Mouse (Mus musculus): ENCODE measurements around the gene Golt1a. TPM values are rescaled to one million over a fixed set of nuclear protein-coding genes. Genes with fewer than 3 reads are reported as not detected.

Gene Golt1a
- polyA plus RNA-seq, 1 experiment from 2014 or later: 187 TPM

DNA sequence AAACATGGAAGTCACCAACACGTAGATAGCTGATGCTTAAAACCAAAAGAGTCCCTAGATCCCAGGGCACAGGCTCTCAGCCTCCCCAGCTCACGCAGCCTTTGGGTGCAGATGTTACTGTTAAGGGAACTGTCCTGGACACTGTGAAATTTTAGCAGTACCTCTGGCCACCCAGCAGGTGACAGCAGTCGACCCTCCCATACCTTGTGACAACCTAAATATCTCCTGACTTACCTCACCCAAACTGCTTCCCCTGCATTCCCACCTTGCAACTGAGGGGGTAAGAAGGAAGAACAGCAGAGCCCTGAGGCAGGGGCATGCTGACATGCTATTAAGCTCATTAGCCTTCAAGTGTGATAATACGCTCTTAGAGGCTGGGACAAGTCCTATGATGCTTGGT, 1.6 kb downstream of the Golt1a start:
- Histone ChIP-seq H3K9ac (ENCODE audit: low read depth, low read length) (no peak overlapping the region), H3K27me3 (replicated peaks; ENCODE audit: control insufficient read depth, insufficient read depth, low read length) (no peaks in the 10 kb centered on the region), H3K4me2 (replicated peaks; ENCODE audit: low read depth) (peak overlapping the region; percentile 57), H3K4me1 (replicated peaks; ENCODE audit: control insufficient read depth, insufficient read depth, low read length) (peaks cover 7% of the 10 kb centered on the region; the same call in 1 of the 2 replicates), H3K36me3 (ENCODE audit: control insufficient read depth, insufficient read depth) (no peaks in the 10 kb centered on the region), H3K9me3 (ENCODE audit: control insufficient read depth) (no peaks in the 10 kb centered on the region), H3K4me3 (ENCODE audit: low read depth, low read length) (no peak overlapping the region), H3K27ac (ENCODE audit: low read depth, low read length) (no peak overlapping the region)
- WGBS: 60% methylated on average over 4 of the region's 4 CpGs
- ATAC-seq: no peak
- TF ChIP-seq CTCF (IDR thresholded peaks at IDR 0.05; ENCODE audit: low read depth): peak; percentile 63

DNA sequence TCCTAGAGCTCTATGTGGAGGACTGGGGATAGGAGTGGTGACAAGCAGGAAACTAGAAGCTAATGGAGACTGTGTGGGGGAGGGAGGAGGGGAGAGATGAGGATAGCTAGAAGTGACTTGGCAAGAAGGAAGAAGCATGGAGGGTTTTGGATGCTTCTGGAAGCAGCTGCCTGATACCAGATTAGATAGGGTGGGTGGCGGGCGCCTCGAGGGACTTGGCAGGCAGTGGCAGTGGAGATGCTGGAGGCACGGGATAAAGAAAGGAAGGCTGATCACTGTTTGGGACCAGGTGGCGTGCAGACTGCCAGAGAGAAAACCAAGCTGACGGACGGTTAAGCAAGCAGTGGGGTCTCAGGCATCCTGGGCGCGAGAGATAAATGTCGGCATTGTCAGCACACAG, 2.3 kb downstream of the Golt1a start:
- 54% methylated on average over 10 of the region's 10 CpGs for whole genome bisulfite sequencing
- Histone ChIP-seq H3K27me3 (replicated peaks; ENCODE audit: control insufficient read depth, insufficient read depth, low read length) (no peaks in the 10 kb centered on the region), H3K36me3 (ENCODE audit: control insufficient read depth, insufficient read depth) (no peaks in the 10 kb centered on the region), H3K4me2 (replicated peaks; ENCODE audit: low read depth) (peak overlapping the region; percentile 57), H3K4me1 (replicated peaks; ENCODE audit: control insufficient read depth, insufficient read depth, low read length) (peaks cover 7% of the 10 kb centered on the region; the same call in 1 of the 2 replicates), H3K9ac (ENCODE audit: low read depth, low read length) (0 out of 2 replicates have a peak overlapping the region, but pooled peaks have one; percentile 17), H3K4me3 (ENCODE audit: low read depth, low read length) (no peak overlapping the region), H3K9me3 (ENCODE audit: control insufficient read depth) (no peaks in the 10 kb centered on the region), H3K27ac (ENCODE audit: low read depth, low read length) (no peak overlapping the region)
- no peak for ATAC-seq
- TF ChIP-seq CTCF (IDR thresholded peaks at IDR 0.05; ENCODE audit: low read depth): no peak

- no peak overlapping the region for H3K27ac ChIP-seq (ENCODE audit: low read depth, low read length)
- H3K4me3 ChIP-seq (ENCODE audit: low read depth, low read length): no peak overlapping the region
- no peak overlapping the region for H3K9ac ChIP-seq (ENCODE audit: low read depth, low read length)
- no peak for ATAC-seq
- no peaks in the 10 kb centered on the region for H3K9me3 ChIP-seq (ENCODE audit: control insufficient read depth)
- TF ChIP-seq CTCF (IDR thresholded peaks at IDR 0.05; ENCODE audit: low read depth): peak; percentile 84
- H3K4me1 ChIP-seq (replicated peaks; ENCODE audit: control insufficient read depth, insufficient read depth, low read length): peaks cover 7% of the 10 kb centered on the region; the same call in 1 of the 2 replicates
- H3K27me3 ChIP-seq (replicated peaks; ENCODE audit: control insufficient read depth, insufficient read depth, low read length): no peaks in the 10 kb centered on the region
- no peak overlapping the region for H3K4me2 ChIP-seq (replicated peaks; ENCODE audit: low read depth)
- no peaks in the 10 kb centered on the region for H3K36me3 ChIP-seq (ENCODE audit: control insufficient read depth, insufficient read depth)
- WGBS: 28% methylated on average over 8 of the region's 8 CpGs
Measured at GRCm38 (mm10) chr1:133314364-133314763, 4.8 kb downstream of the Golt1a start.

DNA sequence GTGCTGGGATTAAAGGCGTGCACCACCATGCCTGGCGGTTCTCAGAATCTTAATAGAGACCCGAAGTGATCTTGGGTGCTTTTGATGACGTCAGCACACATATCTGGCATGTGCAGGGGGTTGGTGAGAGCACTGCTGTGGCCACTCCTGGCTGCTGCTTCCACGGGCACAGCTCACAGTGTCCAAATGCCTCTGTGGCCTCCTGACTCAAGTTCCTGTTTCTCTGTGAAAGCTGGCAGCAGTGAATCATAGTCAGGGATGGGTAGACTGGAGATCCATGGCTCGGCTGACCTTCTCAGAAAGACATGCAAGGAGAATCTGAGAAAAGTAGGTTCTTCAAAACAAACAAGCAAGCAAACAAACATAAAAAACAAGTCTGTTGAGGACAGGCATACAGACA, 6.2 kb downstream of the Golt1a start:
- Histone ChIP-seq H3K9me3 (ENCODE audit: control insufficient read depth) (no peaks in the 10 kb centered on the region), H3K9ac (ENCODE audit: low read depth, low read length) (no peak overlapping the region), H3K27ac (ENCODE audit: low read depth, low read length) (no peak overlapping the region), H3K36me3 (ENCODE audit: control insufficient read depth, insufficient read depth) (no peaks in the 10 kb centered on the region), H3K4me3 (ENCODE audit: low read depth, low read length) (no peak overlapping the region), H3K27me3 (replicated peaks; ENCODE audit: control insufficient read depth, insufficient read depth, low read length) (no peaks in the 10 kb centered on the region), H3K4me1 (replicated peaks; ENCODE audit: control insufficient read depth, insufficient read depth, low read length) (peaks cover 7% of the 10 kb centered on the region; the same call in 1 of the 2 replicates), H3K4me2 (replicated peaks; ENCODE audit: low read depth) (no peak overlapping the region)
- 84% methylated on average over 6 of the region's 6 CpGs for WGBS
- ATAC-seq: no peak
- no peak for TF ChIP-seq CTCF (IDR thresholded peaks at IDR 0.05; ENCODE audit: low read depth)

DNA sequence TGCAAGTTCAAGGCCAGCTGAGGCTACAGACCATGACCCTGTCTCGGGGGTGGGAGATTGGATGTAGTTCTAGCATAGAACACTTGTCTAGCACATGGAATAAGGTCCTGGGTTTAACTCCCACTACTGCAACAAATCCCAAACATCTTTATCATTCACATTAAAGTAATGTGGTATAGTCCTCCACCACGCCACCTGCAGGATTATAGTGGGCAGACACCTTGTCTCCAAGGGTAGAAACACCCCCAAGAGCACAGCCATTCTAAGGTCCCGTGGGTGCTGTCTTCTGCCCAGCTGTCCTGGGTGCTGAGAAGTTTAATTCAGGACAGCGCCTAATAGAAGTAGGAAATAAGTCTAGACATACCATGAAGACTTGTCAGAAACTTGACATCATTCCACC, 7.0 kb downstream of the Golt1a start:
- Histone ChIP-seq H3K27me3 (replicated peaks; ENCODE audit: control insufficient read depth, insufficient read depth, low read length) (no peaks in the 10 kb centered on the region), H3K4me1 (replicated peaks; ENCODE audit: control insufficient read depth, insufficient read depth, low read length) (peaks cover 6% of the 10 kb centered on the region; the same call in 1 of the 2 replicates), H3K27ac (ENCODE audit: low read depth, low read length) (no peak overlapping the region), H3K9me3 (ENCODE audit: control insufficient read depth) (no peaks in the 10 kb centered on the region), H3K9ac (ENCODE audit: low read depth, low read length) (no peak overlapping the region), H3K4me2 (replicated peaks; ENCODE audit: low read depth) (no peak overlapping the region), H3K36me3 (ENCODE audit: control insufficient read depth, insufficient read depth) (0 out of 2 replicates have a peak, but pooled peaks cover 5% of the 10 kb centered on the region), H3K4me3 (ENCODE audit: low read depth, low read length) (no peak overlapping the region)
- 89% methylated on average over 4 of the region's 4 CpGs for WGBS
- no peak for ATAC-seq
- no peak for TF ChIP-seq CTCF (IDR thresholded peaks at IDR 0.05; ENCODE audit: low read depth)

DNA sequence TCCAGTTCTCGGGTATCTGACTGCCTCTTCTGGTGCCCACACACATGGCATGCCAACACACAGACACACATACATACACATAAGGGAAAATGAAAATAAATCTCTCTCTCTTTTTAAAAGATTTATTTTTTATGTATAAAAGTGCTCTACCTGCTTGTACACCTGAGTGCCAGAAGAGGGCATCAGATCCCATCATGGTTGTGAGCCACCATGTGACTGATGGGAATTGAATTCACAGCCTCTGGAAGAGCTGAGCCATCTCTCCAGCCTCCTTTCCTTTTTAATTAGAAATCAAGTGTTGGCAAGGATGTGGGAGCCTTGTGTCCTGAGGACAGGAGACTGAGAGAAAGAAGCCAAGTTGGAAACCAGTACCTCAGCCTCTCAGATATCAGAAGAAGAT, 7.5 kb downstream of the Golt1a start:
- TF ChIP-seq CTCF (IDR thresholded peaks at IDR 0.05; ENCODE audit: low read depth): peak; percentile 66
- Histone ChIP-seq H3K4me3 (ENCODE audit: low read depth, low read length) (no peak overlapping the region), H3K4me2 (replicated peaks; ENCODE audit: low read depth) (no peak overlapping the region), H3K4me1 (replicated peaks; ENCODE audit: control insufficient read depth, insufficient read depth, low read length) (no peaks in the 10 kb centered on the region; the same call in 1 of the 2 replicates), H3K9ac (ENCODE audit: low read depth, low read length) (no peak overlapping the region), H3K36me3 (ENCODE audit: control insufficient read depth, insufficient read depth) (0 out of 2 replicates have a peak, but pooled peaks cover 9% of the 10 kb centered on the region), H3K27me3 (replicated peaks; ENCODE audit: control insufficient read depth, insufficient read depth, low read length) (no peaks in the 10 kb centered on the region), H3K27ac (ENCODE audit: low read depth, low read length) (no peak overlapping the region), H3K9me3 (ENCODE audit: control insufficient read depth) (no peaks in the 10 kb centered on the region)
- no peak for ATAC-seq
- WGBS: 86% methylated on average over 1 of the region's 1 CpGs
